Mouse (Mus musculus) spleen, postnatal 36 days (tissue): ENCODE results near the gene Mindy2.

Experiments
- DNase-seq, 2 experiments: peaks; one replicate each; pipeline ENCODE4 v3.0.0; 2022; ENCODE audit warnings: low spot score in 2 of 2, mixed read lengths in 1 of 2

Mindy2 gene

DNA sequence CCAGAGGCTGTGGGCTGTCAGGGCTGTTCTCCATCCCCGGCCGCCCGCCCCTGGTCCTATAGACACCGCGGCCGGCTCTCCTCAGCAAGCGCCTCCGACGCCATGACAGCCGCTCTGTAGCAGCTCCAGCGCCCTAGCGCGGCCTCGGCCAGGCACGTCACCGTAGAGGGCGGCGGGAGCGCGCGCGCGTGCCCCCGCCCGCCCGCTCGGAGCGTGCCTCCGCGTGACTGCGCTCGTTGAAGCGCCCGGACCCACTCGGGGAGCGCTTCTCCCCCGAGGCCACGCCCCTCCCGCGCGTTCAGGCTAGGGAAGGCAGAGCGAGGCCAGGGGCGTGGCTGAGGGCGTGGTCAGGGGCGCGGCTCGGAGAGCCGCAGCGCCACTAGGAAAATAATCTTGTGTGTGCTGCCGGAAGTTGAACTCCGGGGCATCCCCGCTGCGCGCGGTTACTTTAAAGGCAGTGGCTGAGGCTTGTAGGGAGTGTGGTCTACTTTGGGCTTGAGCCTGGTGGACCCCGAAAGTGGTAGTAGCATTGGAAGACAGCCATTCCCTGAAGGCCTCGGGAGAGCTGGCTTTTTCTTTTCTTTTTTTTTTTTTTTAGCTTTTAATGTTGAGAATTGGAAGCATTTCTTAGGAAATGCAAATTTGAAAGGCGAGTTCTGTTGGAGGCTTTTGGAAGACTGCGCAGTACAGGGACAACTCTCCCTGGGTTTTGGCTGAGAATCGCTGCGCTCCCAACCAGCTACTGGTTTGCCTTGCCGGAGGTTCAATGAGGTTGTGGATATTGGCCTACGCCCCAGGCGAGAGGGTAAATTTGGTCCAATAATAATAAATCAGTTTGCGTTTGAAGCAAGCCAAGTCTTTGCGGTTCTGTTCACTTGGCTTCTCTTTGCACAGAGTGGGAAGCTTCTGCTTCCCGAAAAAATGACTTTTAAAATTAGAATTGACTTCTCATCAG is at the start of gene Mindy2:
Gene Mindy2 (minus strand): TSS at position 162 of the 955 bp plus-strand sequence.
- peak; percentile 99 for DNase-seq

- no peak for DNase-seq
These were observed 49.5 kb upstream of the Mindy2 start for GRCm38 (mm10) chr9:70706444-70706843.

- no peak for DNase-seq
These were observed 46.7 kb upstream of the Mindy2 start for GRCm38 (mm10) chr9:70703597-70704203.

DNA sequence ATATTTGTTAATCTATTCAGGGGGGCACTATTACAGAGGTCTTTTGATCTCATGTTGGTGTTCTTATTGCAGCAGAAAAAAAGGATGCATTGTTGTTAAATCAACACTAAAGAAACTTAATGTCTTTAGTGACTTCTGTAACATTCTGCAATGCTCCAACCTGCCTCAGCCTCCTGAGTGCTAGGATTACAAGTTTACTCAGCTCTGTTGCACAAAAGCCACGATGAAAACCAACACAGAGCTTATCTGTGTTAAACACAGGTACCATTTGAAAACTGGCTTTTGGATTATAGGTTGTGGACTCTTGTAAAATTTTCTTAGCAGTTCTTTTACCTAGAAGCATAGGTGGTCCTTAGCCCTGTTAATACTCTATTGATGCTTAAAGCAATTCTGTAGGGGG is 41.1 kb upstream of the Mindy2 start:
- DNase-seq, result no peak

- no peak for DNase-seq
These were observed 38.7 kb upstream of the Mindy2 start for GRCm38 (mm10) chr9:70695723-70696122.

DNA sequence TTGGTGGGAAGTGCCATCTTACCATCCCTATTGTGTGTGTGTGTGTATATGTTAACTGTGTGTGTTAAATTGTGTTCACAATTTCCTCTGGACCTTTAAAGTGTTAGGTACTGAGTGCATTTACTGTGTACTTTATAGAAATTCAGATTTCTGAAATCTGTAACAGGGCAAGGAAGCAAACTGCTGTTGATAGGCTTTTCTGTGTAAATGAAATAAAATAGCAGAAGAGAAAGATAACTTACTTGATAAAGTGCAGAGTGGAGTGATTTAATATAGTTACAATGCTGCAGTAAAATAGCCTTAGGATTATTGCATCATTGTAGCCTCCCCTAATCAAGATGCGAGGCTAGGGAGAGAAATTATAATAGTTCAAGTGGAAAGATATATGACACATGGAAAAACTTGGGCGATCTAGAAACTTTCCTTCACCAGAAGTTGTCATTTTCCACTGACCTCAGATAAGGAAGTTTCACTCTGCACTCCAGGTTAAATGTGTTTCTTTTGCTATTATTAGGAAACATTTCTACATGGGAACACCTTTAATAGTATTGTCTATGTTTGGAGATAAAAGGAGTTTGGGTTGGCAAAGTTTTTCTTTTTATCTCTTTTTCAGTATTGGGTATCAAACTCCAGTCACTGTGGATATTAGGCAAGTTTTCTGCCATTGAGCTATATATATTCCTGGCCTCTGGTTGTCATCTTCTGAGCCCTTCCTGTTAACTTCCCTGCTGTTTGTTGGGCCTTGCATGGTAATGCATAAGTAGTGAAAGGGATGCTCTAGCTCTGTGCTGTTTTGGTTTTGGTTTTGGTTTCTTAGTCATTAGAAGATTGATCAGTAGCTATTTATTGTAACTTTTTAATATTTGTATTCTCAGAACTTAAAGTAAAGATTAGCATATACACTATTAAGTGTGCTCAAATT is 35.1 kb upstream of the Mindy2 start:
- no peak for DNase-seq

GRCm38 (mm10) chr9:70690579-70690978 is 33.6 kb upstream of the Mindy2 start:
- no peak for DNase-seq

DNA sequence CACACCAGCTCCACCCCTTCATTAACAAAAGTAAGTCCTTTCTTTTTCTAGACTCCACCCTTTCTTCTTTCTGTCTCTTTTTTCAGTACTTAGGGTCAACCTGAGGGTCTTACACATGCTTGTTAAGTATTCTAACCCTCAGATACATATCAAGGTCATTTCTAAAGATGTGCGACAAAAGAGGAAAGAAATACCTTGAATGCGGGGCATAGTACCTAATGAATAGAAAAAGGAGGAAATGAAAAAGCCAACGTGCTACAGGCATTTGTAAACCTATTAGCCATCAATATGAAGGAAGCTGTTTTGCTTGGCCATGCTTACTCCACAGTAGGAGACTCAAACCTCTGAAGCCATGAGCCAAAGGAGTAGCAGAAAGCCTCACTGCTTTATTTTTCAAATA is 33.0 kb upstream of the Mindy2 start:
- DNase-seq, result no peak

- no peak for DNase-seq
These were observed 31.5 kb upstream of the Mindy2 start for GRCm38 (mm10) chr9:70688301-70688968.

- no peak for DNase-seq
These were observed 25.2 kb upstream of the Mindy2 start for GRCm38 (mm10) chr9:70682202-70682601.

- DNase-seq, result peak; percentile 43 to 55
These were observed 22.4 kb upstream of the Mindy2 start for GRCm38 (mm10) chr9:70679132-70680091.

DNA sequence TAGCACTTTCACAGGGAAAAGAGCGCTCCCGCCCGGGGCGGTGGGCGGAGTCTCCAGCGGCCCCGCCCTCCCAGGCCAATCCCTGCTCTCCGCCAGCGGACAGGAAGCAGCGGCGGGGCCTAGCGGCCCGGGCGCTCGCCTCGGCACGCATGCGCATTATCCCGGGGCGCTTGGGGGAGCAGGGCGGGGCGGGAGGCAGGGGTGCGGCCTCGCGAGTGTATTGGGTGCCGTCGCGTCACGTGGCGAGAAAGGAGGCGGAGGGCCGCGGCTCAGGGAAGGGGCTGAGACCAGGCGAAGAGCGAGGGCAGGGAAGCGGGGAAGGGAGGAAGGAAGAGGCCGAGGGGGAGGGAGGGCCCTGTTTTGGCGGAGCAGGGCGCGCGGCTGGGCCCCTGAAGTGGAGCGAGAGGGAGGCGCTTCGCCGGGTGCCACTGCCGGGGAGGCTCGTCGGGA is 21.7 kb upstream of the Mindy2 start, which contains the start of gene Adam10:
Gene Adam10 (plus strand): TSS at position 316 of the 450 bp plus-strand sequence.
- DNase-seq, result peak; percentile 99

DNA sequence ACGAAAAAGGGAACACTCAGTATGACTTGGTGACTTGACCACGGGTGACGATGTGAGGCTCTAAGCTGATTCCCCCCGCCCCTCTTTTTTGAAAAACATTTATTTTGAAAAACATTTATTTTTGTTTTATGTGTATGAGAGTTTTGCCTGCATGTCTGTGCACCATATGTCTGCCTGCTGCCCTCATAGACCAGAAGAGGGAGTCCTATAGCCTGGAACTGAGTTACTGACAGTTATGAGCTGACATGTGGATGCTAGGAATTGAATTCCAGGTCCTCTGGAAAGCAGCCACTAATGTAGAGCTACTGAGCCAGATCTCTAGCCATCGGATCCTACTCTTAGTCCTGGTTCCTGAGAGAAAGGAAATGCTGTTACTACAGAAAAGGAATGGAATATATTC is 19.0 kb upstream of the Mindy2 start:
- DNase-seq, result no peak

DNA sequence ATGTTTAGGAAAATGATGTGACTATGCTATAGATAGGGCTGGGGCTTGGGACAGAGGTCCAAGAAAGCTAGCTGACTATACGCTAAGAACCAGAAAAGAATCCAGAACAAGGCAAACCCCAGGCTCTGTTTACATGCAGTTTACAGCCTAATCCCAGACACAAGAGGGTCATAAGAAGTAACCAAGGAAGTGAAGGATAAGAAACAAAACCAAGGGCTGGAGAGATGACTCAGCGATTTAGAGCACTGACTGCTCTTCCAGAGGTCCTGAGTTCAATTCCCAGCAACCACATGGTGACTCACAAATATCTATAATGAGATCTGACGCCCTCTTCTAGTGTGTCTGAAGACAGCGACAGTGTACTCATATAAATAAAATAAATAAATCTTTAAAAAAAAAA is 18.1 kb upstream of the Mindy2 start:
- no peak for DNase-seq

- DNase-seq, result no peak
These were observed 16.7 kb upstream of the Mindy2 start for GRCm38 (mm10) chr9:70673656-70674055.

DNA sequence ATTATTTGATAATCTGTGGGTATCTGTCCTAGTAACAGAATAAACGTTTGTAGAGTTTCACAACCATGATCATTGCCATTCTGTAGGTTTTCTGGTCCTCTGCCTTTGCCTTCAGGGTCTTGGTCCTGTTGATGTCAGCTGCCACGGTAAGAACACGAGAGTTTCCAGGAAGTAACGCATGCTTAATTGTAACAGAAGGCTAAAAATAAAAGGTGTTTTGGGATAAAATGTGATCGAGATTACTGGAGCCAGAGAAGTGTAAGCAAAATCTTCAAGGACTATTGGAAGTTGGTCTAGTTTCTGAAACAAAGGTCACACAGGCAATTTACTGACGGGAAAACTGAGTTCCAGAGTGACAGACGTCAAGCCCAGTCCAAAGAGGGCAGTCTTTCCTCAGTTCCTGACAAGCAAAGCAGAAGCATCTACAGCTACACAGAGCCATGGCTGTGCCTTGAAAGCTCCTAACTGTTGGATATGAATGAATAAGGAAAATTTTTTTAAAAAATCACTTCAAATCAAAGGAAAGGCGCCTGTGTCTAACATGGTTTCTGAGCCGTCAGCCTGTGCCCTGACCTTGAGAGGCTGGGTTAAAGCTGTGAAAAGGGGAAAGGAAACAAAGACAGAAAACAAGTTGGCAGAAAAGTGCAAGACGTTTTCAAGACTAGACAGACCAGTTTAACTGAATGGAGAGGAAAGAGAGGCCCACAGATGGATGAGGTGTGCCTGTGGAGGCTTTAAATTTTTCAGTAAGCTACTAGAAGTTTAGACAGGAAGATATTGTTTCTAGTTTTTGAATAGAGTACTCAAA is 15.0 kb upstream of the Mindy2 start:
- peak; percentile 36 to 42 for DNase-seq

DNA sequence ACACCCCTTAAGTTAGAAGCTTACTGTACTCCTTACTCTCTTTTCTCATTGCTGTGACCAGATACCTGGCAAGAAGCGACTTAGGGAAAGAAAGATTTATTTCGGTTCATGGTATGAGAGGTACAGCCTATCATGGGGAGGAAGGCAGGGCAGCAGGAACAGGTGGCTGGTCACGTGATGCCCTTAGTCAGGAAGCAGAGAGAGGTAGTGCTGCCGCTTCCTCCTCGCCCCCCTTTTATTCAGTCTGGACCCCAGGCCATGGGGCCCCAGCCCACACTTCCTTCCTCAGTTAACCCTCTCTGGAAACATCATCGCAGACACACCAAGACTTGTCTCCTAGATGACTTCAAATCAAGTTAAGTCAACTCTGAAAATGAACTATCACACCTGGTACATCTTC is 14.3 kb upstream of the Mindy2 start:
- DNase-seq, result peak; percentile 79

GRCm38 (mm10) chr9:70670381-70670780 is 13.4 kb upstream of the Mindy2 start:
- peak; percentile 19 to 41 for DNase-seq

GRCm38 (mm10) chr9:70669197-70669596 is 12.2 kb upstream of the Mindy2 start:
- peak; percentile 33 to 65 for DNase-seq
